Mouse (Mus musculus): Measurements from ENCODE around the gene Eri2.

GRCm38 (mm10) chr7:119807396-119807795 lies 13.5 kb upstream of the Eri2 start:
- no peak for TF ChIP-seq CTCF (IDR thresholded peaks at IDR 0.05)
- no peak for TF ChIP-seq EP300 (IDR thresholded peaks at IDR 0.05)

All from lung, postnatal 0 days (tissue).